Mouse (Mus musculus) adipocyte (in vitro differentiated cells): Measurements from ENCODE around the gene Dazl.
A peak's percentile ranks its signal among the peaks of the same experiment; 100 is the strongest.
"Not testable (repeated sequence)": the region's sequence is repeated elsewhere in the genome, so short reads cannot be mapped to it uniquely, and the experiment has no call there.

Experiments used
- DNase-seq: peaks from one replicate; pipeline ENCODE4 v3.0.0-alpha.2; 2016; ENCODE audit warnings: low spot score

Gene Dazl

GRCm38 (mm10) chr17:50291485-50292200 lies 1.8 kb downstream of the Dazl start:
- DNase-seq, result peak; percentile 68

GRCm38 (mm10) chr17:50284845-50285244 lies 8.6 kb downstream of the Dazl start:
- DNase-seq, result no peak

GRCm38 (mm10) chr17:50261615-50262014 lies 31.8 kb downstream of the Dazl start:
- DNase-seq, result not testable (repeated sequence)

GRCm38 (mm10) chr17:50260856-50261255 lies 32.6 kb downstream of the Dazl start:
- DNase-seq, result no peak

GRCm38 (mm10) chr17:50246605-50247004 lies 46.8 kb downstream of the Dazl start:
- DNase-seq, result no peak

- DNase-seq, result no peak
Observed at GRCm38 (mm10) chr17:50244675-50245074, 48.8 kb downstream of the Dazl start.

- DNase-seq, result no peak
Observed at GRCm38 (mm10) chr17:50243326-50243725, 50.1 kb downstream of the Dazl start.

GRCm38 (mm10) chr17:50237818-50238610 lies 55.4 kb downstream of the Dazl start:
- no peak for DNase-seq

GRCm38 (mm10) chr17:50237436-50237709 lies 56.1 kb downstream of the Dazl start:
- peak; percentile 65 for DNase-seq

- DNase-seq, result no peak
Observed at GRCm38 (mm10) chr17:50236702-50237435, 56.6 kb downstream of the Dazl start.

GRCm38 (mm10) chr17:50235943-50236701 lies 57.3 kb downstream of the Dazl start:
- DNase-seq, result no peak

GRCm38 (mm10) chr17:50233956-50234355 lies 59.5 kb downstream of the Dazl start:
- DNase-seq, result no peak

- DNase-seq, result no peak
Observed at GRCm38 (mm10) chr17:50232821-50233220, 60.6 kb downstream of the Dazl start.

GRCm38 (mm10) chr17:50231206-50231605 lies 62.2 kb downstream of the Dazl start:
- DNase-seq, result no peak

- peak; percentile 70 for DNase-seq
Observed at GRCm38 (mm10) chr17:50229534-50229933, 63.9 kb downstream of the Dazl start.
